Mouse (Mus musculus): ENCODE data around the gene Umad1.

GRCm38 (mm10) chr6:8368198-8368864 is 109.2 kb downstream of the Umad1 start:
- TF ChIP-seq CTCF (IDR thresholded peaks at IDR 0.05; ENCODE audit: low read depth, low read length) (no peak), POLR2AphosphoS5 (IDR thresholded peaks at IDR 0.05; ENCODE audit: insufficient replicate concordance, low read depth, low read length) (no peak), GATA1 (IDR thresholded peaks at IDR 0.05; ENCODE audit: borderline replicate concordance, low read length) (no peak), TAL1 (conservative IDR thresholded peaks at IDR 0.05; ENCODE audit: low read depth, low read length) (no peak)

All from G1E (cell line).